Comparison of ENCODE assay signal across 16 mouse cellular contexts in genomic region chr13:112469491-112469890, GRCm38 (mm10).
"Had no signal": no experiment of that assay in that cellular context is flagged by ENCODE, and none has a peak within 500 bp of the region (broad histone marks: within the 10 kb centered on the region; RNA-seq: fewer than 3 reads in every experiment).

No protein-coding gene starts in this region.

- H3K9ac ChIP-seq: liver, embryonic 14.5 days; lung, embryonic 15.5 days; midbrain, embryonic 12.5 days; neural tube, embryonic 12.5 days; stomach, embryonic 15.5 days had no signal

- H3K4me2 ChIP-seq: lung, embryonic 15.5 days; midbrain, embryonic 12.5 days; neural tube, embryonic 12.5 days; stomach, embryonic 15.5 days had no signal

- DNase-seq: lung, adult 2 months; lung, postnatal 14 days; lung, postnatal 36 days; midbrain, embryonic 14.5 days; right cerebral cortex, postnatal 14 days; thymus, postnatal 14 days; thymus, postnatal 36 days had no signal

- H3K27me3 ChIP-seq: lung, embryonic 15.5 days; megakaryocyte, embryonic 14.5 days; midbrain, embryonic 12.5 days; neural tube, embryonic 12.5 days; stomach, embryonic 15.5 days had no signal

- H3K9me3 ChIP-seq: lung, embryonic 15.5 days; megakaryocyte, embryonic 14.5 days; midbrain, embryonic 12.5 days; neural tube, embryonic 12.5 days; stomach, embryonic 15.5 days had no signal

- H3K4me3 ChIP-seq: lung, embryonic 15.5 days; megakaryocyte, embryonic 14.5 days; midbrain, embryonic 12.5 days; neural tube, embryonic 12.5 days; stomach, embryonic 15.5 days had no signal

- H3K27ac ChIP-seq: liver, embryonic 14.5 days; lung, embryonic 15.5 days; macrophage; midbrain, embryonic 12.5 days; neural tube, embryonic 12.5 days; stomach, embryonic 15.5 days; stomach, postnatal 0 days had no signal

- H3K36me3 ChIP-seq: lung, embryonic 15.5 days; midbrain, embryonic 12.5 days; neural tube, embryonic 12.5 days; stomach, embryonic 15.5 days had no signal

- ATAC-seq: lung, postnatal 0 days had no signal
